Mouse (Mus musculus): ENCODE measurements at regions not wholly inside any gene's neighbourhood (a gene's known extent, or its start where the extent isn't known, plus 50 kb on each side); places are given as distances from the start of the nearest gene placed in this dataset.

- no peak for ATAC-seq
- no peak overlapping the region for H3K9ac ChIP-seq (ENCODE audit: low read depth, low read length)
- H3K36me3 ChIP-seq (ENCODE audit: control insufficient read depth, insufficient read depth) = no peaks in the 10 kb centered on the region
- no peak overlapping the region for H3K27ac ChIP-seq (ENCODE audit: low read depth, low read length)
- H3K27me3 ChIP-seq (replicated peaks; ENCODE audit: control insufficient read depth, insufficient read depth, low read length) = no peaks in the 10 kb centered on the region
- no peaks in the 10 kb centered on the region for H3K9me3 ChIP-seq (ENCODE audit: control insufficient read depth)
- TF ChIP-seq CTCF (IDR thresholded peaks at IDR 0.05; ENCODE audit: low read depth) = no peak
- H3K4me3 ChIP-seq (ENCODE audit: low read depth, low read length) = no peak overlapping the region
- no peak overlapping the region for H3K4me2 ChIP-seq (replicated peaks; ENCODE audit: low read depth)
- no peaks in the 10 kb centered on the region for H3K4me1 ChIP-seq (replicated peaks; ENCODE audit: control insufficient read depth, insufficient read depth, low read length)
- 71% methylated on average over 10 of the region's 10 CpGs for WGBS
Measured at GRCm38 (mm10) chr2:173427888-173428450, 94.4 kb upstream of the 1700021F07Rik start.

- H3K4me2 ChIP-seq (replicated peaks; ENCODE audit: low read depth) = no peak overlapping the region
- H3K4me1 ChIP-seq (replicated peaks; ENCODE audit: control insufficient read depth, insufficient read depth, low read length) = no peaks in the 10 kb centered on the region
- no peaks in the 10 kb centered on the region for H3K36me3 ChIP-seq (ENCODE audit: control insufficient read depth, insufficient read depth)
- no peaks in the 10 kb centered on the region for H3K27me3 ChIP-seq (replicated peaks; ENCODE audit: control insufficient read depth, insufficient read depth, low read length)
- TF ChIP-seq CTCF (IDR thresholded peaks at IDR 0.05; ENCODE audit: low read depth) = no peak
- ATAC-seq = no peak
- 57% methylated on average over 5 of the region's 5 CpGs for WGBS
- no peak overlapping the region for H3K9ac ChIP-seq (ENCODE audit: low read depth, low read length)
- no peak overlapping the region for H3K4me3 ChIP-seq (ENCODE audit: low read depth, low read length)
- no peaks in the 10 kb centered on the region for H3K9me3 ChIP-seq (ENCODE audit: control insufficient read depth)
- H3K27ac ChIP-seq (ENCODE audit: low read depth, low read length) = no peak overlapping the region
Measured at GRCm38 (mm10) chr2:173431841-173432240, 90.5 kb upstream of the 1700021F07Rik start.

GRCm38 (mm10) chr2:173432258-173432657, 90.1 kb upstream of the 1700021F07Rik start:
- Histone ChIP-seq H3K4me3 (ENCODE audit: low read depth, low read length) (no peak overlapping the region), H3K27ac (ENCODE audit: low read depth, low read length) (no peak overlapping the region), H3K9me3 (ENCODE audit: control insufficient read depth) (no peaks in the 10 kb centered on the region), H3K9ac (ENCODE audit: low read depth, low read length) (no peak overlapping the region), H3K4me2 (replicated peaks; ENCODE audit: low read depth) (no peak overlapping the region), H3K27me3 (replicated peaks; ENCODE audit: control insufficient read depth, insufficient read depth, low read length) (no peaks in the 10 kb centered on the region), H3K4me1 (replicated peaks; ENCODE audit: control insufficient read depth, insufficient read depth, low read length) (no peaks in the 10 kb centered on the region), H3K36me3 (ENCODE audit: control insufficient read depth, insufficient read depth) (no peaks in the 10 kb centered on the region)
- no peak for ATAC-seq
- 64% methylated on average over 3 of the region's 3 CpGs for WGBS
- no peak for TF ChIP-seq CTCF (IDR thresholded peaks at IDR 0.05; ENCODE audit: low read depth)

GRCm38 (mm10) chr2:173432886-173433624, 89.3 kb upstream of the 1700021F07Rik start:
- WGBS = 82% methylated on average over 9 of the region's 9 CpGs
- no peak overlapping the region for H3K4me3 ChIP-seq (ENCODE audit: low read depth, low read length)
- no peaks in the 10 kb centered on the region for H3K36me3 ChIP-seq (ENCODE audit: control insufficient read depth, insufficient read depth)
- no peaks in the 10 kb centered on the region for H3K27me3 ChIP-seq (replicated peaks; ENCODE audit: control insufficient read depth, insufficient read depth, low read length)
- ATAC-seq = no peak
- H3K27ac ChIP-seq (ENCODE audit: low read depth, low read length) = no peak overlapping the region
- no peak for TF ChIP-seq CTCF (IDR thresholded peaks at IDR 0.05; ENCODE audit: low read depth)
- H3K4me1 ChIP-seq (replicated peaks; ENCODE audit: control insufficient read depth, insufficient read depth, low read length) = no peaks in the 10 kb centered on the region
- no peak overlapping the region for H3K9ac ChIP-seq (ENCODE audit: low read depth, low read length)
- no peaks in the 10 kb centered on the region for H3K9me3 ChIP-seq (ENCODE audit: control insufficient read depth)
- no peak overlapping the region for H3K4me2 ChIP-seq (replicated peaks; ENCODE audit: low read depth)

- 79% methylated on average over 3 of the region's 3 CpGs for WGBS
- TF ChIP-seq CTCF (IDR thresholded peaks at IDR 0.05; ENCODE audit: low read depth) = no peak
- no peaks in the 10 kb centered on the region for H3K4me1 ChIP-seq (replicated peaks; ENCODE audit: control insufficient read depth, insufficient read depth, low read length)
- no peak overlapping the region for H3K27ac ChIP-seq (ENCODE audit: low read depth, low read length)
- H3K4me2 ChIP-seq (replicated peaks; ENCODE audit: low read depth) = no peak overlapping the region
- no peaks in the 10 kb centered on the region for H3K27me3 ChIP-seq (replicated peaks; ENCODE audit: control insufficient read depth, insufficient read depth, low read length)
- no peak overlapping the region for H3K9ac ChIP-seq (ENCODE audit: low read depth, low read length)
- no peaks in the 10 kb centered on the region for H3K9me3 ChIP-seq (ENCODE audit: control insufficient read depth)
- H3K4me3 ChIP-seq (ENCODE audit: low read depth, low read length) = no peak overlapping the region
- no peaks in the 10 kb centered on the region for H3K36me3 ChIP-seq (ENCODE audit: control insufficient read depth, insufficient read depth)
- ATAC-seq = no peak
Measured at GRCm38 (mm10) chr2:173436580-173436979, 85.8 kb upstream of the 1700021F07Rik start.

- H3K36me3 ChIP-seq (ENCODE audit: control insufficient read depth, insufficient read depth) = no peaks in the 10 kb centered on the region
- H3K4me1 ChIP-seq (replicated peaks; ENCODE audit: control insufficient read depth, insufficient read depth, low read length) = no peaks in the 10 kb centered on the region
- ATAC-seq = no peak
- no peak overlapping the region for H3K27ac ChIP-seq (ENCODE audit: low read depth, low read length)
- H3K4me3 ChIP-seq (ENCODE audit: low read depth, low read length) = no peak overlapping the region
- no peaks in the 10 kb centered on the region for H3K27me3 ChIP-seq (replicated peaks; ENCODE audit: control insufficient read depth, insufficient read depth, low read length)
- TF ChIP-seq CTCF (IDR thresholded peaks at IDR 0.05; ENCODE audit: low read depth) = no peak
- H3K4me2 ChIP-seq (replicated peaks; ENCODE audit: low read depth) = no peak overlapping the region
- 63% methylated on average over 9 of the region's 9 CpGs for WGBS
- no peak overlapping the region for H3K9ac ChIP-seq (ENCODE audit: low read depth, low read length)
- H3K9me3 ChIP-seq (ENCODE audit: control insufficient read depth) = no peaks in the 10 kb centered on the region
Measured at GRCm38 (mm10) chr2:173439031-173439430, 83.4 kb upstream of the 1700021F07Rik start.
